Mouse (Mus musculus): ENCODE measurements around the gene Gm49358.

DNA sequence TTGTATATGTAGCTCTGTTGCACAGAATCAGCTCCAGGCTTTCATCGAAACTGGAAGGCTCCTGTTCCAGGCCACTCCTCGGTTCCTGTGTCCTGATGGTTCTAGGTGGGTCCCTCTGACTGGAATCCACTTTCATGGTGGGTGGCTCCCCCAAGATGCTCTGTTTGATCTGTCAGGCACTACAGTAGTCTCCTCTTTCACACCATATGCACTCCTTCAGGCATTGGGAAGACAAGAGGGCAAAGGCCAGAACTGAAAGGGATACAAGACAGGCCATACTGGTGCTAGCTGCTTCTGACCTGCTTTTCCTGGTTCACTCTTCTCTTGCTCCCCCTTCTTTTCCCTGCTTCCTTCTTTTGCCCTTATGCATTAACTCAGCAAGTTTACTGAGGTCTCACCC is 20.9 kb upstream of the Gm49358 start:
- TF ChIP-seq POLR2A (IDR thresholded peaks at IDR 0.05; ENCODE audit: low read depth, low read length): no peak
- TF ChIP-seq CTCF (IDR thresholded peaks at IDR 0.05; ENCODE audit: extremely low read depth, insufficient read length, insufficient replicate concordance, low read depth, low read length): no peak
